Mouse (Mus musculus): Measurements from ENCODE around the gene Kif6. TPM values are rescaled to one million over a fixed set of nuclear protein-coding genes. Genes with fewer than 3 reads are reported as not detected.
A peak's percentile ranks its signal among the peaks of the same experiment; 100 is the strongest.

Gene Kif6
- polyA plus RNA-seq, 1 experiment from 2014 or later = 5.2 TPM

- H3K4me1 ChIP-seq (replicated peaks; ENCODE audit: control insufficient read depth, insufficient read depth, low read length) = peaks cover 12% of the 10 kb centered on the region; the same call in 1 of the 2 replicates
- ATAC-seq (ENCODE audit: low read depth) = no peak
- H3K4me3 ChIP-seq (ENCODE audit: low read length) = no peak overlapping the region
- H3K9ac ChIP-seq (ENCODE audit: low read length) = no peak overlapping the region
- H3K27me3 ChIP-seq (ENCODE audit: control insufficient read depth, insufficient read depth, low read depth, low read length) = no peaks in the 10 kb centered on the region
- no peak overlapping the region for H3K27ac ChIP-seq (ENCODE audit: low read length)
- no peaks in the 10 kb centered on the region for H3K36me3 ChIP-seq (ENCODE audit: control insufficient read depth, insufficient read depth, low read length)
- 87% methylated on average over 7 of the region's 7 CpGs for WGBS
- no peak overlapping the region for H3K4me2 ChIP-seq (ENCODE audit: low read depth, low read length)
- H3K9me3 ChIP-seq (ENCODE audit: control insufficient read depth, low read length) = peaks cover 4% of the 10 kb centered on the region
Observed at GRCm38 (mm10) chr17:49753874-49754273, 138.9 kb downstream of the Kif6 start.

GRCm38 (mm10) chr17:49756862-49757261, 141.9 kb downstream of the Kif6 start:
- Histone ChIP-seq H3K4me2 (ENCODE audit: low read depth, low read length) (no peak overlapping the region), H3K4me1 (replicated peaks; ENCODE audit: control insufficient read depth, insufficient read depth, low read length) (peaks cover 5% of the 10 kb centered on the region; the same call in 1 of the 2 replicates), H3K27ac (ENCODE audit: low read length) (peak overlapping the region; percentile 59), H3K36me3 (ENCODE audit: control insufficient read depth, insufficient read depth, low read length) (no peaks in the 10 kb centered on the region), H3K9me3 (ENCODE audit: control insufficient read depth, low read length) (peaks cover 4% of the 10 kb centered on the region), H3K27me3 (ENCODE audit: control insufficient read depth, insufficient read depth, low read depth, low read length) (no peaks in the 10 kb centered on the region), H3K9ac (ENCODE audit: low read length) (no peak overlapping the region), H3K4me3 (ENCODE audit: low read length) (no peak overlapping the region)
- peak; percentile 94 for ATAC-seq (ENCODE audit: low read depth)
- WGBS = 58% methylated on average over 19 of the region's 19 CpGs

- Histone ChIP-seq H3K4me2 (ENCODE audit: low read depth, low read length) (no peak overlapping the region), H3K36me3 (ENCODE audit: control insufficient read depth, insufficient read depth, low read length) (no peaks in the 10 kb centered on the region), H3K4me3 (ENCODE audit: low read length) (no peak overlapping the region), H3K27ac (ENCODE audit: low read length) (no peak overlapping the region), H3K9me3 (ENCODE audit: control insufficient read depth, low read length) (peaks cover 4% of the 10 kb centered on the region), H3K4me1 (replicated peaks; ENCODE audit: control insufficient read depth, insufficient read depth, low read length) (peaks cover 5% of the 10 kb centered on the region; the same call in 1 of the 2 replicates), H3K9ac (ENCODE audit: low read length) (no peak overlapping the region), H3K27me3 (ENCODE audit: control insufficient read depth, insufficient read depth, low read depth, low read length) (no peaks in the 10 kb centered on the region)
- WGBS = 68% methylated on average over 4 of the region's 4 CpGs
- no peak for ATAC-seq (ENCODE audit: low read depth)
Observed at GRCm38 (mm10) chr17:49759047-49759446, 144.1 kb downstream of the Kif6 start.

- ATAC-seq (ENCODE audit: low read depth) = no peak
- Histone ChIP-seq H3K36me3 (ENCODE audit: control insufficient read depth, insufficient read depth, low read length) (no peaks in the 10 kb centered on the region), H3K4me1 (replicated peaks; ENCODE audit: control insufficient read depth, insufficient read depth, low read length) (peaks cover 3% of the 10 kb centered on the region; the same call in 1 of the 2 replicates), H3K27me3 (ENCODE audit: control insufficient read depth, insufficient read depth, low read depth, low read length) (no peaks in the 10 kb centered on the region), H3K4me3 (ENCODE audit: low read length) (no peak overlapping the region), H3K9me3 (ENCODE audit: control insufficient read depth, low read length) (no peaks in the 10 kb centered on the region), H3K27ac (ENCODE audit: low read length) (peak overlapping the region; percentile 62; the same call in 1 of the 2 replicates), H3K4me2 (ENCODE audit: low read depth, low read length) (no peak overlapping the region), H3K9ac (ENCODE audit: low read length) (no peak overlapping the region)
- 63% methylated on average over 11 of the region's 11 CpGs for WGBS
Observed at GRCm38 (mm10) chr17:49761260-49761659, 146.3 kb downstream of the Kif6 start.

GRCm38 (mm10) chr17:49761838-49762237, 146.9 kb downstream of the Kif6 start:
- no peak overlapping the region for H3K9ac ChIP-seq (ENCODE audit: low read length)
- H3K4me1 ChIP-seq (replicated peaks; ENCODE audit: control insufficient read depth, insufficient read depth, low read length) = no peaks in the 10 kb centered on the region; the same call in 1 of the 2 replicates
- H3K27me3 ChIP-seq (ENCODE audit: control insufficient read depth, insufficient read depth, low read depth, low read length) = no peaks in the 10 kb centered on the region
- 0 out of 2 replicates have a peak, but pooled peaks have one; percentile 24 for ATAC-seq (ENCODE audit: low read depth)
- 59% methylated on average over 8 of the region's 8 CpGs for WGBS
- H3K36me3 ChIP-seq (ENCODE audit: control insufficient read depth, insufficient read depth, low read length) = no peaks in the 10 kb centered on the region
- no peaks in the 10 kb centered on the region for H3K9me3 ChIP-seq (ENCODE audit: control insufficient read depth, low read length)
- H3K4me2 ChIP-seq (ENCODE audit: low read depth, low read length) = no peak overlapping the region
- H3K27ac ChIP-seq (ENCODE audit: low read length) = peak overlapping the region; percentile 62
- no peak overlapping the region for H3K4me3 ChIP-seq (ENCODE audit: low read length)

- no peaks in the 10 kb centered on the region for H3K36me3 ChIP-seq (ENCODE audit: control insufficient read depth, insufficient read depth, low read length)
- 0 out of 2 replicates have a peak, but pooled peaks have one; percentile 26 for ATAC-seq (ENCODE audit: low read depth)
- no peaks in the 10 kb centered on the region for H3K9me3 ChIP-seq (ENCODE audit: control insufficient read depth, low read length)
- no peaks in the 10 kb centered on the region for H3K27me3 ChIP-seq (ENCODE audit: control insufficient read depth, insufficient read depth, low read depth, low read length)
- H3K4me1 ChIP-seq (replicated peaks; ENCODE audit: control insufficient read depth, insufficient read depth, low read length) = no peaks in the 10 kb centered on the region
- H3K9ac ChIP-seq (ENCODE audit: low read length) = no peak overlapping the region
- H3K4me2 ChIP-seq (ENCODE audit: low read depth, low read length) = no peak overlapping the region
- no peak overlapping the region for H3K4me3 ChIP-seq (ENCODE audit: low read length)
- no peak overlapping the region for H3K27ac ChIP-seq (ENCODE audit: low read length)
- 61% methylated on average over 6 of the region's 6 CpGs for WGBS
Observed at GRCm38 (mm10) chr17:49764963-49765362, 150.0 kb downstream of the Kif6 start.

GRCm38 (mm10) chr17:49767717-49768370, 152.9 kb downstream of the Kif6 start:
- no peak for ATAC-seq (ENCODE audit: low read depth)
- Histone ChIP-seq H3K4me3 (ENCODE audit: low read length) (no peak overlapping the region), H3K36me3 (ENCODE audit: control insufficient read depth, insufficient read depth, low read length) (no peaks in the 10 kb centered on the region), H3K4me1 (replicated peaks; ENCODE audit: control insufficient read depth, insufficient read depth, low read length) (peaks cover 4% of the 10 kb centered on the region; the same call in 1 of the 2 replicates), H3K9ac (ENCODE audit: low read length) (no peak overlapping the region), H3K27ac (ENCODE audit: low read length) (no peak overlapping the region), H3K4me2 (ENCODE audit: low read depth, low read length) (no peak overlapping the region), H3K27me3 (ENCODE audit: control insufficient read depth, insufficient read depth, low read depth, low read length) (no peaks in the 10 kb centered on the region), H3K9me3 (ENCODE audit: control insufficient read depth, low read length) (no peaks in the 10 kb centered on the region)
- 60% methylated on average over 10 of the region's 10 CpGs for WGBS

GRCm38 (mm10) chr17:49771703-49772315, 156.9 kb downstream of the Kif6 start:
- Histone ChIP-seq H3K4me2 (ENCODE audit: low read depth, low read length) (no peak overlapping the region), H3K9me3 (ENCODE audit: control insufficient read depth, low read length) (no peaks in the 10 kb centered on the region), H3K9ac (ENCODE audit: low read length) (no peak overlapping the region), H3K4me1 (replicated peaks; ENCODE audit: control insufficient read depth, insufficient read depth, low read length) (peaks cover 4% of the 10 kb centered on the region; the same call in 1 of the 2 replicates), H3K4me3 (ENCODE audit: low read length) (no peak overlapping the region), H3K27ac (ENCODE audit: low read length) (no peak overlapping the region), H3K27me3 (ENCODE audit: control insufficient read depth, insufficient read depth, low read depth, low read length) (no peaks in the 10 kb centered on the region), H3K36me3 (ENCODE audit: control insufficient read depth, insufficient read depth, low read length) (no peaks in the 10 kb centered on the region)
- peak; percentile 62 for ATAC-seq (ENCODE audit: low read depth)
- WGBS = 33% methylated on average over 10 of the region's 10 CpGs

GRCm38 (mm10) chr17:49777115-49777839, 162.3 kb downstream of the Kif6 start:
- 51% methylated on average over 13 of the region's 13 CpGs for WGBS
- Histone ChIP-seq H3K4me3 (ENCODE audit: low read length) (no peak overlapping the region), H3K27me3 (ENCODE audit: control insufficient read depth, insufficient read depth, low read depth, low read length) (no peaks in the 10 kb centered on the region), H3K9me3 (ENCODE audit: control insufficient read depth, low read length) (no peaks in the 10 kb centered on the region), H3K9ac (ENCODE audit: low read length) (no peak overlapping the region), H3K27ac (ENCODE audit: low read length) (no peak overlapping the region), H3K36me3 (ENCODE audit: control insufficient read depth, insufficient read depth, low read length) (no peaks in the 10 kb centered on the region), H3K4me1 (replicated peaks; ENCODE audit: control insufficient read depth, insufficient read depth, low read length) (no peaks in the 10 kb centered on the region; the same call in 1 of the 2 replicates), H3K4me2 (ENCODE audit: low read depth, low read length) (no peak overlapping the region)
- no peak for ATAC-seq (ENCODE audit: low read depth)
